Mouse (Mus musculus) stomach, postnatal 0 days (tissue): ENCODE results near the gene Slc9b2.

Source experiments
- CTCF ChIP-seq: IDR thresholded peaks from 2 replicates; pipeline ENCODE4 v1.5.1; 2016; ENCODE audit warnings: antibody characterized with exemption, low read depth, mild to moderate bottlenecking, moderate library complexity
- EP300 ChIP-seq: optimal IDR thresholded peaks from 2 replicates; pipeline ENCODE3; 2016; ENCODE audit warnings: antibody characterized with exemption

DNA sequence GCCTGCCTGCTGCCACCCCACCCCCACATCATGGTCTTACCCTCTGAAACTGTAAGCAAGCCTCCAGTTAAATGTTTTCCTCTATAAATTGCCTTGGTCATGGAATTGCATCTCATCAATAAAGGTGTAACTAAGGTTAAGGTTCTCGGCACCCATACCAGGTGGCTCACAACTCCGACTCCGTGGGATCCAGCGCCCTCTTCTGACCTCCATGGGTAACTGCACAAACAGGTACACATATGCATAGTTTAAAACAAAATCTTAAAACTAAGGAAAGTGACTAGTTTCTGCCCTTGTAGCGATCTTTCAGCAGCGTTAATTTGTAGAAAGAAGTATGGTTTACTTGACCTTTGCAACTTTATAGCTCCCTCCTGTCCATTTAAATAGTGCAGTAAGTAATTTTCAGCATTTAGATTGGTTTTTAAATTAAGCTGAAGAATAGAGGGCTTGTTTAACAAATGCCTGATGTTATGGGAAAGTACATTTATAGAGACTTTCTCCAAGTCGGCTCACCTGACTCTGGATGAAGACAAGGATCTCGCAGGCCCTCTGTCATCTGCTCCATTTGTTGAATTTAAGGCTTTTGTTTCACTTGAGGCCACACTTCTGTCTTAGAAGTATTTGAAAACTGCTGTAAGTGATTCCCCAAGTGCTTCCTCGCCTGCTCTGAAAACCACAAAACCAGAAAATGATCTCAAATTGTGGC lies 8.4 kb downstream of the Slc9b2 start:
- TF ChIP-seq CTCF = 0 out of 2 replicates have a peak, but pooled peaks have one; percentile 11
- no peak for TF ChIP-seq EP300
